In the genomic region with DNA sequence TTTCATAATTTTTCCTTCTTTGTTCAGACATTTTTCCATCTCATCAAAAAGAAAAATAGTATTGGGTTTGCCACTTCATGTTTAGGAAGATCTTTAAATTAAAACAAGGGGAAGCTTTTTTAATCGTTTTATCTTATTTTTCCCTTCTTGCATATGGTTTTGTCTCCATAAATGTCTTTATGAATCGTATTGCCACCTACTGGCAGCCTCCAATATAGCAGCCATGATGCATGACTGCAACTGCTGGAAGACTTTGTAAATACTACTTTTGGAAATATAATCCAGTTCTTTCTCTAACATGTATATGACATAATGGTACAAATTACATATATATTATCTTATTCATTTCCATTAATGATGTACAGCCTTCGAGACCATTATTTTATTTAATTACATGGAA, we compare ENCODE assay signal across 9 mouse cellular contexts.
A peak's percentile ranks its signal among the peaks of the same experiment; 100 is the strongest.
DNase-seq lines count a peak whose midpoint lies in the region; ATAC-seq lines count a peak whose summit lies in the region.
"Had no signal": no experiment of that assay in that cellular context is flagged by ENCODE, and none has a peak within 500 bp of the region (broad histone marks: within the 10 kb centered on the region; RNA-seq: fewer than 3 reads in every experiment).

No protein-coding gene starts in this region.

- no peaks in the 10 kb centered on the region for H3K9me3 ChIP-seq in hindbrain, embryonic 14.5 days (ENCODE audit: control insufficient read depth, low read length)
- no peaks in the 10 kb centered on the region for H3K9me3 ChIP-seq in hindbrain, embryonic 12.5 days (replicated peaks)
- H3K9me3 ChIP-seq: embryonic facial prominence, embryonic 12.5 days had no signal

- DNase-seq in hindbrain, embryonic 14.5 days (ENCODE audit: low spot score), result peak; percentile 90
- peak; percentile 47 for DNase-seq in MEL-GATA-1-ER (ENCODE audit: extremely low read depth, low read depth)
- DNase-seq in cerebellum, adult 9-10 months, result peak; percentile 36
- DNase-seq in left cerebral cortex, adult 11 months (ENCODE audit: low spot score), result peak; percentile 60
- peak; percentile 74 for DNase-seq in mesoderm, embryonic 11.5 days (ENCODE audit: low read depth, low spot score)
- DNase-seq in thymus, postnatal 25 days, result peak; percentile 21

- H3K4me2 ChIP-seq in hindbrain, embryonic 14.5 days (replicated peaks), result no peak overlapping the region
- no peak overlapping the region for H3K4me2 ChIP-seq in hindbrain, embryonic 12.5 days (replicated peaks)
- H3K4me2 ChIP-seq: embryonic facial prominence, embryonic 12.5 days had no signal

- no peak overlapping the region for H3K4me3 ChIP-seq in hindbrain, embryonic 14.5 days (replicated peaks; ENCODE audit: low read length)
- no peak overlapping the region for H3K4me3 ChIP-seq in hindbrain, embryonic 12.5 days
- H3K4me3 ChIP-seq: embryonic facial prominence, embryonic 12.5 days had no signal

- no peaks in the 10 kb centered on the region for H3K4me1 ChIP-seq in hindbrain, embryonic 14.5 days (replicated peaks; ENCODE audit: control insufficient read depth, insufficient read depth, low read length)
- H3K4me1 ChIP-seq in hindbrain, embryonic 12.5 days, result no peaks in the 10 kb centered on the region
- H3K4me1 ChIP-seq: embryonic facial prominence, embryonic 12.5 days had no signal

- no peaks in the 10 kb centered on the region for H3K27me3 ChIP-seq in hindbrain, embryonic 14.5 days (ENCODE audit: control insufficient read depth, insufficient read depth, low read length)
- no peaks in the 10 kb centered on the region for H3K27me3 ChIP-seq in hindbrain, embryonic 12.5 days
- H3K27me3 ChIP-seq: embryonic facial prominence, embryonic 12.5 days had no signal

- ATAC-seq in hindbrain, embryonic 14.5 days (ENCODE audit: low FRiP score), result no peak
- ATAC-seq in hindbrain, embryonic 12.5 days (ENCODE audit: low FRiP score), result no peak
- peak; percentile 67; the same call in 1 of the 2 replicates for ATAC-seq in granulocyte monocyte progenitor cell, adult 5-6 weeks (replicated peaks; ENCODE audit: poor library complexity, severe bottlenecking)

- no peak overlapping the region for H3K9ac ChIP-seq in hindbrain, embryonic 14.5 days
- H3K9ac ChIP-seq in hindbrain, embryonic 12.5 days, result no peak overlapping the region
- H3K9ac ChIP-seq: embryonic facial prominence, embryonic 12.5 days had no signal

- H3K27ac ChIP-seq in hindbrain, embryonic 14.5 days, result no peak overlapping the region
- H3K27ac ChIP-seq in hindbrain, embryonic 12.5 days, result no peak overlapping the region
- H3K27ac ChIP-seq: embryonic facial prominence, embryonic 12.5 days had no signal

- H3K36me3 ChIP-seq in hindbrain, embryonic 14.5 days (replicated peaks; ENCODE audit: control insufficient read depth, insufficient read depth), result no peaks in the 10 kb centered on the region
- no peaks in the 10 kb centered on the region for H3K36me3 ChIP-seq in hindbrain, embryonic 12.5 days
- H3K36me3 ChIP-seq: embryonic facial prominence, embryonic 12.5 days had no signal

- WGBS in hindbrain, embryonic 14.5 days, result 23% methylated on average over 3 of the region's 3 CpGs
- 30% methylated on average over 3 of the region's 3 CpGs for WGBS in hindbrain, embryonic 12.5 days

Comparison
In these comparisons a context has a peak if more than half of its experiments do, and no peak if none do; other contexts are left out.
1. DNase-seq: peak in every context shown above with its lines; median percentile 90 in hindbrain, embryonic 14.5 days; 74 in mesoderm, embryonic 11.5 days; 60 in left cerebral cortex, adult 11 months; 47 in MEL-GATA-1-ER; 36 in cerebellum, adult 9-10 months; 21 in thymus, postnatal 25 days.